ENCODE assay signal across 10 mouse cellular contexts in genomic region chr3:108719761-108720160, GRCm38 (mm10). TPM values are rescaled to one million over a fixed set of nuclear protein-coding genes. Genes with fewer than 3 reads are reported as not detected.
DNase-seq lines count a peak whose midpoint lies in the region; ATAC-seq and TF ChIP-seq lines count a peak whose summit lies in the region.
"Had no signal": no experiment of that assay in that cellular context is flagged by ENCODE, and none has a peak within 500 bp of the region (broad histone marks: within the 10 kb centered on the region; RNA-seq: fewer than 3 reads in every experiment).

No protein-coding gene starts in this region.

- H3K4me1 ChIP-seq in hindbrain, embryonic 10.5 days (replicated peaks) = peaks cover 29% of the 10 kb centered on the region
- no peaks in the 10 kb centered on the region for H3K4me1 ChIP-seq in hindbrain, postnatal 0 days (ENCODE audit: insufficient read depth, low read length)
- peaks cover 21% of the 10 kb centered on the region for H3K4me1 ChIP-seq in embryonic facial prominence, embryonic 13.5 days
- H3K4me1 ChIP-seq in hindbrain, embryonic 15.5 days (replicated peaks) = peaks cover 14% of the 10 kb centered on the region
- peaks cover 39% of the 10 kb centered on the region for H3K4me1 ChIP-seq in liver, embryonic 16.5 days (ENCODE audit: control insufficient read depth, low read depth, low read length)

- H3K27me3 ChIP-seq in hindbrain, embryonic 10.5 days (ENCODE audit: insufficient read depth, poor library complexity, severe bottlenecking) = no peaks in the 10 kb centered on the region
- H3K27me3 ChIP-seq in hindbrain, postnatal 0 days (ENCODE audit: insufficient read depth, low read length) = no peaks in the 10 kb centered on the region
- no peaks in the 10 kb centered on the region for H3K27me3 ChIP-seq in embryonic facial prominence, embryonic 13.5 days
- no peaks in the 10 kb centered on the region for H3K27me3 ChIP-seq in hindbrain, embryonic 15.5 days
- no peaks in the 10 kb centered on the region for H3K27me3 ChIP-seq in liver, embryonic 16.5 days (ENCODE audit: control insufficient read depth, insufficient read depth, low read depth, low read length)

- no peak for ATAC-seq in hindbrain, postnatal 0 days
- ATAC-seq in embryonic facial prominence, embryonic 13.5 days (ENCODE audit: insufficient number of reproducible peaks, insufficient read depth, low FRiP score, low TSS enrichment, low read depth) = no peak
- ATAC-seq in hindbrain, embryonic 15.5 days (ENCODE audit: low FRiP score, low read depth) = no peak
- no peak for ATAC-seq in liver, embryonic 16.5 days (ENCODE audit: low read depth)

- H3K27ac ChIP-seq in hindbrain, embryonic 10.5 days = no peak overlapping the region
- no peak overlapping the region for H3K27ac ChIP-seq in hindbrain, postnatal 0 days
- H3K27ac ChIP-seq in embryonic facial prominence, embryonic 13.5 days = no peak overlapping the region
- no peak overlapping the region for H3K27ac ChIP-seq in hindbrain, embryonic 15.5 days (replicated peaks)
- peak overlapping the region; percentile 66 for H3K27ac ChIP-seq in liver, embryonic 16.5 days (ENCODE audit: low read length)
- H3K27ac ChIP-seq: heart, embryonic 10.5 days had no signal

- no peak overlapping the region for H3K9ac ChIP-seq in hindbrain, postnatal 0 days (replicated peaks; ENCODE audit: low read length)
- H3K9ac ChIP-seq in embryonic facial prominence, embryonic 13.5 days = no peak overlapping the region
- H3K9ac ChIP-seq in hindbrain, embryonic 15.5 days = no peak overlapping the region
- no peak overlapping the region for H3K9ac ChIP-seq in liver, embryonic 16.5 days (ENCODE audit: low read depth, low read length)

- no peak overlapping the region for H3K4me2 ChIP-seq in hindbrain, postnatal 0 days (ENCODE audit: low read depth, low read length)
- H3K4me2 ChIP-seq in embryonic facial prominence, embryonic 13.5 days = peak overlapping the region; percentile 66
- H3K4me2 ChIP-seq in hindbrain, embryonic 15.5 days = 0 out of 2 replicates have a peak overlapping the region, but pooled peaks have one; percentile 75
- H3K4me2 ChIP-seq in liver, embryonic 16.5 days (ENCODE audit: low read depth, low read length) = peak overlapping the region; percentile 78

- WGBS in hindbrain, embryonic 10.5 days = 89% methylated on average over 3 of the region's 3 CpGs
- WGBS in hindbrain, postnatal 0 days = 83% methylated on average over 3 of the region's 3 CpGs
- WGBS in embryonic facial prominence, embryonic 13.5 days = 78% methylated on average over 3 of the region's 3 CpGs
- 89% methylated on average over 3 of the region's 3 CpGs for WGBS in hindbrain, embryonic 15.5 days
- 59% methylated on average over 3 of the region's 3 CpGs for WGBS in liver, embryonic 16.5 days (ENCODE audit: insufficient replicate concordance)

- 0 out of 2 replicates have a peak, but pooled peaks cover 1% of the 10 kb centered on the region for H3K9me3 ChIP-seq in hindbrain, embryonic 10.5 days
- H3K9me3 ChIP-seq in hindbrain, postnatal 0 days (ENCODE audit: low read length) = no peaks in the 10 kb centered on the region
- no peaks in the 10 kb centered on the region for H3K9me3 ChIP-seq in embryonic facial prominence, embryonic 13.5 days
- H3K9me3 ChIP-seq in hindbrain, embryonic 15.5 days = no peaks in the 10 kb centered on the region
- no peaks in the 10 kb centered on the region for H3K9me3 ChIP-seq in liver, embryonic 16.5 days (replicated peaks; ENCODE audit: control insufficient read depth, low read length)
- H3K9me3 ChIP-seq: heart, embryonic 10.5 days had no signal

- no peak for DNase-seq in hindbrain, embryonic 10.5 days (ENCODE audit: low spot score)
- no peak for DNase-seq in hindbrain, postnatal 0 days (ENCODE audit: low spot score)
- no peak for DNase-seq in spleen, postnatal 36 days (ENCODE audit: low spot score in 2 of 2)
- no peak for DNase-seq in layer of hippocampus, adult 9-11 months
- DNase-seq in frontal cortex, postnatal 25 days (ENCODE audit: low spot score in 2 of 2) = no peak
- DNase-seq: left cerebral cortex, postnatal 4 days had no signal

- H3K36me3 ChIP-seq in hindbrain, embryonic 10.5 days = peaks cover 29% of the 10 kb centered on the region
- H3K36me3 ChIP-seq in hindbrain, postnatal 0 days (ENCODE audit: insufficient read depth, low read length) = no peaks in the 10 kb centered on the region
- H3K36me3 ChIP-seq in embryonic facial prominence, embryonic 13.5 days = peaks cover 4% of the 10 kb centered on the region; the same call in 1 of the 2 replicates
- no peaks in the 10 kb centered on the region for H3K36me3 ChIP-seq in hindbrain, embryonic 15.5 days
- H3K36me3 ChIP-seq in liver, embryonic 16.5 days (ENCODE audit: control insufficient read depth, insufficient read depth) = no peaks in the 10 kb centered on the region
- H3K36me3 ChIP-seq: heart, embryonic 10.5 days had no signal

- H3K4me3 ChIP-seq in hindbrain, embryonic 10.5 days = peak overlapping the region; percentile 87; the same call in 1 of the 2 replicates
- H3K4me3 ChIP-seq in hindbrain, postnatal 0 days (ENCODE audit: low read length) = no peak overlapping the region
- 0 out of 2 replicates have a peak overlapping the region, but pooled peaks have one; percentile 80 for H3K4me3 ChIP-seq in embryonic facial prominence, embryonic 13.5 days
- H3K4me3 ChIP-seq in hindbrain, embryonic 15.5 days = no peak overlapping the region
- peak overlapping the region; percentile 93 for H3K4me3 ChIP-seq in liver, embryonic 16.5 days (ENCODE audit: low read depth, low read length)
- H3K4me3 ChIP-seq: heart, embryonic 10.5 days had no signal

- TF ChIP-seq CTCF in hindbrain, postnatal 0 days (IDR thresholded peaks at IDR 0.05; ENCODE audit: low read depth) = no peak

RNA-seq across cellular contexts. Expression of gene Gpsm2, which starts 2.3 kb away (rescaled TPM):
- 87.7 and 88.5 TPM in 2 replicates for polyA plus RNA-seq in hindbrain, embryonic 10.5 days (2016; fragmentation: Nextera tagmentation; extraction: Ambion mirVana)
- 12.9 and 13.5 TPM in 2 replicates for total RNA-seq in hindbrain, postnatal 0 days (2014; rRNA removed)
- polyA plus RNA-seq in hindbrain, postnatal 0 days (2015; fragmentation: Nextera tagmentation; extraction: Ambion mirVana) = 16.8 and 18.0 TPM in 2 replicates
- polyA plus RNA-seq in embryonic facial prominence, embryonic 13.5 days (2015; fragmentation: Nextera tagmentation; extraction: Ambion mirVana) = 64.9 and 71.8 TPM in 2 replicates
- polyA plus RNA-seq in hindbrain, embryonic 15.5 days (2015; fragmentation: Nextera tagmentation; extraction: Ambion mirVana) = 20.2 and 22.6 TPM in 2 replicates
- polyA plus RNA-seq in liver, embryonic 16.5 days (2015; fragmentation: Nextera tagmentation; extraction: Ambion mirVana) = 42.2 and 44.3 TPM in 2 replicates

RNA-seq across cellular contexts. Expression of gene Aknad1, which starts 19.7 kb away (rescaled TPM):
- 0.04 TPM in 1 of 2 replicates, not detected in the other for polyA plus RNA-seq in hindbrain, embryonic 10.5 days (2016; fragmentation: Nextera tagmentation; extraction: Ambion mirVana)
- total RNA-seq in hindbrain, postnatal 0 days (2014; rRNA removed) = not detected in 2 replicates
- polyA plus RNA-seq in hindbrain, postnatal 0 days (2015; fragmentation: Nextera tagmentation; extraction: Ambion mirVana) = not detected in 2 replicates
- polyA plus RNA-seq in embryonic facial prominence, embryonic 13.5 days (2015; fragmentation: Nextera tagmentation; extraction: Ambion mirVana) = 0.28 and 0.29 TPM in 2 replicates
- polyA plus RNA-seq in hindbrain, embryonic 15.5 days (2015; fragmentation: Nextera tagmentation; extraction: Ambion mirVana) = not detected in 2 replicates
- polyA plus RNA-seq in liver, embryonic 16.5 days (2015; fragmentation: Nextera tagmentation; extraction: Ambion mirVana) = 0.51 and 0.75 TPM in 2 replicates
- total RNA-seq: left cerebral cortex, postnatal 4 days had no signal
- polyA plus RNA-seq: heart, embryonic 10.5 days had no signal

Comparison
In these comparisons a context has a peak if more than half of its experiments do, and no peak if none do; other contexts are left out.
1. H3K4me3 ChIP-seq: peak in hindbrain, embryonic 10.5 days (single experiment), embryonic facial prominence, embryonic 13.5 days (single experiment) and liver, embryonic 16.5 days (single experiment); none in hindbrain, postnatal 0 days (single experiment) and hindbrain, embryonic 15.5 days (single experiment).